Mouse (Mus musculus) cerebellum, postnatal 14 days (tissue): ENCODE measurements around the gene Prnp.

ENCODE experiments used
- DNase-seq, 2 experiments: peaks; one replicate each; pipeline ENCODE4 v3.0.0; 2021; ENCODE audit warnings: mixed read lengths in 2 of 2

Prnp gene

DNA sequence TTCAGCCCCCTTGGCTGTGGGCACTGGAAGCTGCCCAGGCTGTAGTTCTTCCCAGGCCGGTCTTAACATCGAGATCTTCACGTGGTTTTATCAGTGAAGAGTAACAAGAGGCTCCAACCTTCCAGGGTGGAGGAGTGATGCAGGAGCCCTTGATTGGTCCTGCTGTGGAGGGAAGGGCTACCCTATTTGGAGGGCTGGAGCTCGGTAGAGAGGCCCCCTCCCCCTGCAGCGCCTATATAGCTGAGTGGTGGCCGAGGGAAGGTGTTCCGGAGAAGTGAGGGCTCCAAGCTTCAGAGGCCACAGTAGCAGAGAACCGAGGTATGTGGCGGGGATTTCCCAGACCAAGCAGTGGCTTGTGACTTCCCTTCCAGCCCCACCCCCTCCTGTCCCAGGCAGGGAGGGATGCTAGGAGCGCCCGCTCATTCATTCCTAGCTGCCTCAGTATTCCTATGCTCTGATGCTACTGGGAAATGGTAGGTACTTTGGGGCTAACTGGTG lies 40.9 kb downstream of the Prnp start, which contains the start of gene Prnd:
Gene Prnd, plus strand, starts transcription at position 264 of the 498 bp plus-strand sequence.
- DNase-seq, result peak in 1 of 2 experiments; percentile 6

GRCm38 (mm10) chr2:131952456-131952855 lies 42.7 kb downstream of the Prnp start:
- peak in 1 of 2 experiments; percentile 57 for DNase-seq

DNA sequence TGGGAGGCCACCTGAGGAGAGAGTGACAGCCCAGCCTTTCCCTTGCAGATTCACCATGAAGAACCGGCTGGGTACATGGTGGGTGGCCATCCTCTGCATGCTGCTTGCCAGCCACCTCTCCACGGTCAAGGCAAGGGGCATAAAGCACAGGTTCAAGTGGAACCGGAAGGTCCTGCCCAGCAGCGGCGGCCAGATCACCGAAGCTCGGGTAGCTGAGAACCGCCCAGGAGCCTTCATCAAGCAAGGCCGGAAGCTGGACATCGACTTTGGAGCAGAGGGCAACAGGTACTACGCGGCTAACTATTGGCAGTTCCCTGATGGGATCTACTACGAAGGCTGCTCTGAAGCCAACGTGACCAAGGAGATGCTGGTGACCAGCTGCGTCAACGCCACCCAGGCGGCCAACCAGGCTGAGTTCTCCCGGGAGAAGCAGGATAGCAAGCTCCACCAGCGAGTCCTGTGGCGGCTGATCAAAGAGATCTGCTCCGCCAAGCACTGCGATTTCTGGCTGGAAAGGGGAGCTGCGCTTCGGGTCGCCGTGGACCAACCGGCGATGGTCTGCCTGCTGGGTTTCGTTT lies 43.3 kb downstream of the Prnp start:
- peak in 1 of 2 experiments; percentile 13 for DNase-seq

DNA sequence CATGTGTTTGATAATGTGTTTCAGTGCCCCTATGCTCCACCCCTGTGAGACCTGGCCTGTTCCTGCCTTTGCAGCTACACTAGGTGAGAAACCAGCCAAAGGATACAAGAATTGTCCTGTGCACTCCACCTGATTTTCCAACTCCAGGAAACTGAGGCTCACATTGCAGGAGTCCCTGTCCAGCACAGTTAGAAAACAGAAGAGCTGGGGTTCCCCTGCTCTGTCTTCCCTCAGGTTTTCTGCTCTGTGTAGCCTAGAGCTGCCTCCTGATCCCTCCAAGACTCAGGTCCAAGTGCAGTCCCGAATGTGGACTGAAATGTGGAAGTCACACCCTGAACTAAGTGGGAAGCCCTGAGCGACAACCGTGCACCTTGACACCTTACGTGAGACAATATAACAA lies 44.0 kb downstream of the Prnp start:
- DNase-seq, result peak in 1 of 2 experiments; percentile 1

GRCm38 (mm10) chr2:131954835-131955234 lies 45.1 kb downstream of the Prnp start:
- DNase-seq, result no peak

DNA sequence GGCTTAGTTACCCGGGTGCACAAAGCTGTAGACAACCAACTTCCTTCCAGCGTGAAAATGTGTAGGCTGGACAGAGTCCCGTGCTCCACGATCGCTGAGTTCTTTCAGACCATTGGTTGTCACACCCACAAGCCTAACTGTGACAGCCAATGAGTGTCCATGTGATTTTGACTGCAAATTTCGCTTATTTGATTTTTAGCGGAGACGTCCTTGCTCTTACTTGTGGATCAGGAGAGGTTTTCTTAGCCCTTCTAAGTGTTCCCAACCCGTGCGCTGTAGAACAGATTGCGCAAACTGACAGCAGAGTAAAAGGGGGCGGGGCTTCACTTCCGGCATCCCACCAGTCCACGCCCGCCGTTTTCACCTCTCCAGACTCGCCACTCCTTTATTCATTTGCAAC lies 45.5 kb downstream of the Prnp start:
- peak in 1 of 2 experiments; percentile 34 for DNase-seq

DNA sequence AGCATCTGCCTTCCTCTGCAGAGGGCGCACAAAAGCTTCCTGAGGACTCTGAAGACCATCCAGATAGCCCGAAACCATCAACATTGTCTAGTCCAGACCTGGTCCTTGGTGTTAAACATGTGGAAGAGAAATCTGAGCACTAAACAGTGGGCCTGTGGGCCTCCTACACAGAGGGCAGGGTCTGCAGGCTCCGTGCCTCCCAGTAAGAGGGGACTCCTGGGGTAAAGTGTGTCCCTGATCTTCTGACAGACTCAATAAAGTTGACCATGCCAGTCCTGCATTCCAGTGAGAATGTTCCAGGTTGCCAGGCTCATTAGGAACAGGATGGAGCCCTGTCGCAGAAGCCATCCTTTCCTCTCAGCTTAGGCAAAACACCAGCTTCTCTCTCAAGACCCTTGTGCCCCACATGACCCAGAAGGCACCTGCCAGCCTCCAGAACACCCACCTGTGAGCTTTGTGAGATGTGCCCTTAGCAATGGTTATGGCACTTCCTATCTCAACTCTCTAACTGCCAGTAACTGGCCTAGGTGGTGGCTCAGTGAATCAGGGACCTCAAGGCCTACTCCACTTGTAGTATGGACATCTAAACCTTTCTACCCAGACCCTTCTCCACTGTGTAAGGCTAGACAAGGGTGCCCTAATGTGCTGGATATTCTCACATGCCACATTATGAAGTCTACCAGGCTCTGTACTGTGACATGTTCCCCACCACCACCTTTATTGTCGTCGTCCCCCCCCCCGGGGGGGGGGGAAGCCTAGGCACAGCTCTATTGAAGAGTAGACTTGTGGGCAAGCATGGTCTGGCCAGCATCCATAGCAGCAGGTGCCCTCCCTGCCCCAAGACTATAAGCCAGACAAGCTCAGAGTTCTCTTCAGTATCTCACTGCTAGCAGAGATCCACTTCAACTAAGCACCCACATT lies 46.9 kb downstream of the Prnp start:
- DNase-seq, result no peak

DNA sequence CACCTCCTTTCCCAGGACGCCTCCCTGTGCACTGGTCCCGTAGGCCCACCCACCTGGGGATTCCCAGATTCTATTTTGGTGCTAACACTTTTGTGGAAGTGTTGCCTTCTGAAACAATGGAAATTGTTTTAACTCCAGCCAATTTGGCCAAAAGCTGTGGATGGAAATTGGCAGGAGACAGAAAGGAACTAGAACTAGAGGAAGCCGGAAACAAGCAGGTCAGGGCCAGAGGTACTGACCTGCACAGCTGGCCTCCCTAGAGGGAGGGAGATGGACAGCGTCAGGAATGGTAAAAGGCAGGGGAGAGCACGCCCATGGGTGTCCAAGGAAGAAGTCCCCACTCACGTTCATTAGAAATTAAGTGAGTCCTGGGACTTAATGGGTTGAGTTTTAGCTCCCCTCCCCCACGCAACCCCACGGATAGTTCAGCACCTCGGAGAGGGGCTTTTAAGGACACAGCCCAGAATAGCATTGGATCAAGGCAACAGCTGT lies 48.0 kb downstream of the Prnp start:
- no peak for DNase-seq

DNA sequence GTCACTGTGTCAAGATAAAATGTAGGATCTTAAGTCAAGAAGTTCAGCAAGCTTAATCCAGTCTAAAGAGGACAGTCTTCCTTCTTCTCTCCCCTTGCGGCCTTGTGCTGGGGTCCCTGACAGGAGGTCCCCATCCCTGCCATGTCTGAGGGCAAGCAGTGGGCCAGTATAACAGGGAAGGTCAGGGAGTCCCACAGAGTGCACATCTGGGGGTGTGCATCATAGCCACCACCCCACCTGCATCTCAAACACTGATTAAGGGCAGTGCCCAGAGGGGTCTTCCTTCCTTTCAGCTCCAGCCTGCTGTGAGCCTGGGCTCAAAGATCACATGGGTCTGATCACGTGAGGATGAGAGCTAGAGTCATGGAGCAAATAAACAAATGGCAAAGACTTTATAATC lies 51.9 kb downstream of the Prnp start:
- DNase-seq, result no peak

- DNase-seq, result no peak
These were observed 60.9 kb downstream of the Prnp start for GRCm38 (mm10) chr2:131970597-131970996.

DNA sequence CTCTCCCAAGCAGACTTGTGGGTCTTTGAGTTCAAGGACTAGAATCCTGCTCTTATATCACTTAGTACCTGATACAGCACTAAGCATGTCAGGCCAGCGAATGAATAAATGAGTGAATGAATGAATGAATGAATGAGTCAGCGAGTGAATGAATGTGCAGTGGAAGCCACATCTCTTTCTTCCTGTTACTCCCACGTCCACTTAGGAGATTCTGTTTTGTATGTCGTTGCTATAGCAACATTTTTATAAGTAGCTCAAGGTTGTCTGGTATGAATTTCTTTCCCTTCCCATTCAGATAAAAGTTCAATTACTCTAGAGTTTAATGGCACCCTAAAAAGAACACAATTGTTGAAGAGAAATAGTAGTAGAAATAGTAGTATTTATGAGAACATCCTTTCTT lies 61.4 kb downstream of the Prnp start:
- DNase-seq, result no peak

DNA sequence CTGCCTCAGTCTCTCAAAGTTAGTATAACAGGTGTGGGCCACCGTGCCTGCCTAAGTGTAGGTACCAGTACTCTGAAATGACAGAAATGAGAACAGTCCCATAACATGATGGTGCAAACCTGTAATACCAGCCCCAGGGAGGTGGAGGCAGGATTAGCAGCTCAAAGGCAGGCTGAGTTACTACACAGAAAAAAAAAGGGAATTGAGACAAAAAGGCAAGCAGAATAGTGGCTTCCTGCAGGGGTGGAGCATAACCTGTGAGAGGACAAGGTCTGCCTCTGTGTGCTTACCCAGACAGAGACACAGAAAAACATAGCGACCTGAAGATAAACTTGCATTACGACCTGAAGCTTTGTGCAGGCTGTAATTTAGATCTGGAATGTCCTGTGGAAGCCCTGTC lies 66.9 kb downstream of the Prnp start:
- DNase-seq, result no peak

- DNase-seq, result no peak
These were observed 71.1 kb downstream of the Prnp start for GRCm38 (mm10) chr2:131980866-131981265.

GRCm38 (mm10) chr2:131982546-131983196 lies 72.9 kb downstream of the Prnp start:
- DNase-seq, result peak; percentile 77 to 81

DNA sequence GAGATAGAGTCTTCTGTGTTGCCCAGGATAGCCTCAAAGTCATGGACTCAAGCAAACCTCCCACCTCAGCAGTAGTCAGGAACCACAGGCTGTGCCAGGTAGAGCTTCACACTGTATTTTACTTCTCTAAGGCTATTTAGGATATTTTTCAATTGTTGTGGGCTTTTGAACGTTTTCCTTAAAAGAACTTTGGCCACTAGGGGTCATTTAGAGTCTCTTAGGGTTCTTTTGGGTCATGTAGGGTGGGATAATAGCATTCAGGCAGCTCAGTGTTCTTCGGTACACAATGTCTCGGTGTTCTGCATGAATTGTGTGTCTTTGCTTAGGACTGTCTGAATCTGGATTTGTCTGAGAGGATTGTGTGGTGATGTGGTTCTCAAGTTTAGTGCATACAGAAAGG lies 78.2 kb downstream of the Prnp start:
- no peak for DNase-seq
